Mouse (Mus musculus): ENCODE measurements around the gene Prex1. TPM values are rescaled to one million over a fixed set of nuclear protein-coding genes. Genes with fewer than 3 reads are reported as not detected.

The Prex1 gene
- total and polyA plus RNA-seq, 3 experiments: 5.5 to 19.5 (median 18.5) TPM

DNA sequence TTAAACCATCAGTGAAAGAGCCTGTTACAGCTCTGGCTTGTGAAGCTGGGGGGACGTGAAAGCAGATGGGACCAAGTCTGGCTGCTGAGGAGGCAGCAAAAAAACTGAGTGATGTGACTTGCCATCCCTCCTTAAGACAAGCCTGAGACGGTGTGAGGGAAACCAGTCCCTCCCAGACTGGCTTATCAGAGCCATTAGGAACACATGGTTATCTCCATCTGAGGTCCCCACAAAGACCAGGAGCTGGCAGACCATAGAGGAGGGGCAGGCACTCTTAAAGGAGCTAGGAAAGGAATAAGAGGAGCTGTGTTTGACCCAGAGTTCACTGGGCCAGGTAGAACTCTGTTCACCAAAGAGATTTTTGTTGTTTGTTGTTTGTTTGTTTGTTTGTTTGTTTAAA is 7.1 kb downstream of the Prex1 start:
- Histone ChIP-seq H3K36me3 (replicated peaks in 1 of 2; ENCODE audit: control insufficient read depth in 1 of 2, insufficient read depth in 1 of 2, low read length in 1 of 2) (peaks cover 10 to 78% of the 10 kb centered on the region in 2 experiments), H3K4me1 (ENCODE audit: control insufficient read depth in 1 of 2, insufficient read depth in 2 of 2) (peaks cover 3 to 45% of the 10 kb centered on the region in 2 experiments; a peak in 2 of 4 replicates), H3K79me2 (replicated peaks; ENCODE audit: control insufficient read depth, extremely low read depth, insufficient read depth, poor library complexity, severe bottlenecking) (no peaks in the 10 kb centered on the region; the same call in 1 of the 2 replicates), H3K27ac (ENCODE audit: insufficient read depth, low read depth) (no peak overlapping the region), H3K4me3 (replicated peaks in 1 of 3; ENCODE audit: low read depth in 2 of 3, low read length in 2 of 3, poor library complexity in 1 of 3) (no peak overlapping the region), H3K9ac (ENCODE audit: insufficient read depth, low read depth) (no peak overlapping the region), H3K4me2 (ENCODE audit: insufficient read depth, low read depth, poor library complexity, severe bottlenecking) (no peak overlapping the region), H3K27me3 (replicated peaks) (no peaks in the 10 kb centered on the region), H3K9me3 (replicated peaks; ENCODE audit: low read length) (peaks cover 10% of the 10 kb centered on the region)
- dilution Hi-C loops (cut with MboI; ENCODE audit: extremely low pct_ligation_motif_present, extremely low pct_unique_long_range_greater_than_20kb, low sequenced_read_pairs): no loop called here
- in situ Hi-C loops (cut with MboI; ENCODE audit: low pct_ligation_motif_present, low pct_unique_long_range_greater_than_20kb, low sequenced_read_pairs): no loop called here
- TF ChIP-seq MAX (IDR thresholded peaks at IDR 0.05; ENCODE audit: low read length): no peak
- no peak for TF ChIP-seq BHLHE40 (IDR thresholded peaks at IDR 0.05; ENCODE audit: low read depth, low read length)
- no peak for TF ChIP-seq IRF4 (IDR thresholded peaks at IDR 0.05; ENCODE audit: low read depth, low read length)
- TF ChIP-seq ZKSCAN1 (IDR thresholded peaks at IDR 0.05; ENCODE audit: borderline replicate concordance, low read depth, low read length): no peak
- TF ChIP-seq POLR2A (IDR thresholded peaks at IDR 0.05; ENCODE audit: low read depth, low read length): no peak
- no peak for TF ChIP-seq KAT2A (IDR thresholded peaks at IDR 0.05; ENCODE audit: insufficient replicate concordance, low read length)
- no peak for TF ChIP-seq EP300 (IDR thresholded peaks at IDR 0.05; ENCODE audit: low read length)
- no peak for TF ChIP-seq ZC3H11A (IDR thresholded peaks at IDR 0.05; ENCODE audit: low read depth, low read length)
- DNase-seq (ENCODE audit: extremely low read depth): no peak

- Histone ChIP-seq H3K27me3 (replicated peaks) (no peaks in the 10 kb centered on the region), H3K27ac (ENCODE audit: insufficient read depth, low read depth) (no peak overlapping the region), H3K79me2 (replicated peaks; ENCODE audit: control insufficient read depth, extremely low read depth, insufficient read depth, poor library complexity, severe bottlenecking) (no peaks in the 10 kb centered on the region), H3K9ac (ENCODE audit: insufficient read depth, low read depth) (no peak overlapping the region), H3K4me3 (replicated peaks in 1 of 3; ENCODE audit: low read depth in 2 of 3, low read length in 2 of 3, poor library complexity in 1 of 3) (no peak overlapping the region), H3K36me3 (replicated peaks in 1 of 2; ENCODE audit: control insufficient read depth in 1 of 2, insufficient read depth in 1 of 2, low read length in 1 of 2) (peaks cover 10 to 82% of the 10 kb centered on the region in 2 experiments), H3K9me3 (replicated peaks; ENCODE audit: low read length) (peaks cover 10% of the 10 kb centered on the region), H3K4me1 (ENCODE audit: control insufficient read depth in 1 of 2, insufficient read depth in 2 of 2) (peaks cover 3 to 34% of the 10 kb centered on the region in 2 experiments), H3K4me2 (ENCODE audit: insufficient read depth, low read depth, poor library complexity, severe bottlenecking) (no peak overlapping the region)
- DNase-seq (ENCODE audit: extremely low read depth): no peak
- dilution Hi-C loops (cut with MboI; ENCODE audit: extremely low pct_ligation_motif_present, extremely low pct_unique_long_range_greater_than_20kb, low sequenced_read_pairs): no loop called here
- no peak for TF ChIP-seq CHD2 (IDR thresholded peaks at IDR 0.05; ENCODE audit: low read length)
- no peak for TF ChIP-seq ZNF384 (IDR thresholded peaks at IDR 0.05; ENCODE audit: low read depth, low read length)
- TF ChIP-seq MYC (IDR thresholded peaks at IDR 0.05; ENCODE audit: low read depth, low read length): no peak
- no peak for TF ChIP-seq E2F4 (IDR thresholded peaks at IDR 0.05; ENCODE audit: insufficient replicate concordance, low read depth, low read length)
- in situ Hi-C loops (cut with MboI; ENCODE audit: low pct_ligation_motif_present, low pct_unique_long_range_greater_than_20kb, low sequenced_read_pairs): no loop called here
These were observed 10.1 kb downstream of the Prex1 start for GRCm38 (mm10) chr2:166703491-166703890.

GRCm38 (mm10) chr2:166702113-166702445 is 11.6 kb downstream of the Prex1 start:
- peaks cover 10% of the 10 kb centered on the region for H3K9me3 ChIP-seq (replicated peaks; ENCODE audit: low read length)
- no peaks in the 10 kb centered on the region for H3K27me3 ChIP-seq (replicated peaks)
- H3K9ac ChIP-seq (ENCODE audit: insufficient read depth, low read depth): no peak overlapping the region
- TF ChIP-seq SMC3 (IDR thresholded peaks at IDR 0.05; ENCODE audit: low read depth, low read length): no peak
- TF ChIP-seq EP300 (IDR thresholded peaks at IDR 0.05; ENCODE audit: low read length): no peak
- no peak for TF ChIP-seq ETS1 (conservative IDR thresholded peaks at IDR 0.05; ENCODE audit: low read depth, low read length)
- no peak for TF ChIP-seq JUND (conservative IDR thresholded peaks at IDR 0.05; ENCODE audit: low read depth, low read length)
- no peak for TF ChIP-seq RCOR1 (conservative IDR thresholded peaks at IDR 0.05; ENCODE audit: low read depth, low read length)
- no peak for TF ChIP-seq SIN3A (IDR thresholded peaks at IDR 0.05; ENCODE audit: low read length)
- no peak for TF ChIP-seq IRF4 (IDR thresholded peaks at IDR 0.05; ENCODE audit: low read depth, low read length)
- no peak for TF ChIP-seq JUN (IDR thresholded peaks at IDR 0.05; ENCODE audit: insufficient read depth, low read depth, low read length)
- TF ChIP-seq RAD21 (IDR thresholded peaks at IDR 0.05; ENCODE audit: low read depth, low read length): no peak
- no peak for TF ChIP-seq PAX5 (IDR thresholded peaks at IDR 0.05; ENCODE audit: low read length)
- TF ChIP-seq NELFE (IDR thresholded peaks at IDR 0.05; ENCODE audit: low read depth, low read length): no peak
- TF ChIP-seq NRF1 (IDR thresholded peaks at IDR 0.05; ENCODE audit: low read depth, low read length): no peak
- TF ChIP-seq USF2 (conservative IDR thresholded peaks at IDR 0.05; ENCODE audit: low read depth, low read length): no peak
- no peak for TF ChIP-seq MYC (IDR thresholded peaks at IDR 0.05; ENCODE audit: low read depth, low read length)
- TF ChIP-seq MAZ (IDR thresholded peaks at IDR 0.05; ENCODE audit: low read depth, low read length): no peak
- no peak for TF ChIP-seq POLR2AphosphoS2 (IDR thresholded peaks at IDR 0.05; ENCODE audit: low read depth, low read length)
- no peak for TF ChIP-seq ZKSCAN1 (IDR thresholded peaks at IDR 0.05; ENCODE audit: borderline replicate concordance, low read depth, low read length)
- dilution Hi-C loops (cut with MboI; ENCODE audit: extremely low pct_ligation_motif_present, extremely low pct_unique_long_range_greater_than_20kb, low sequenced_read_pairs) (no loop called here), in situ Hi-C loops (cut with MboI; ENCODE audit: low pct_ligation_motif_present, low pct_unique_long_range_greater_than_20kb, low sequenced_read_pairs) (no loop called here)
- peaks cover 10 to 82% of the 10 kb centered on the region in 2 experiments for H3K36me3 ChIP-seq (replicated peaks in 1 of 2; ENCODE audit: control insufficient read depth in 1 of 2, insufficient read depth in 1 of 2, low read length in 1 of 2)
- no peak overlapping the region for H3K4me2 ChIP-seq (ENCODE audit: insufficient read depth, low read depth, poor library complexity, severe bottlenecking)
- H3K27ac ChIP-seq (ENCODE audit: insufficient read depth, low read depth): no peak overlapping the region
- H3K79me2 ChIP-seq (replicated peaks; ENCODE audit: control insufficient read depth, extremely low read depth, insufficient read depth, poor library complexity, severe bottlenecking): no peaks in the 10 kb centered on the region
- H3K4me3 ChIP-seq (replicated peaks in 1 of 3; ENCODE audit: low read depth in 2 of 3, low read length in 2 of 3, poor library complexity in 1 of 3): no peak overlapping the region
- peaks cover 3 to 26% of the 10 kb centered on the region in 2 experiments for H3K4me1 ChIP-seq (ENCODE audit: control insufficient read depth in 1 of 2, insufficient read depth in 2 of 2)
- DNase-seq (ENCODE audit: extremely low read depth): no peak
